Mouse (Mus musculus) heart, adult 2 months (tissue): ENCODE results near the gene Med27.

ENCODE experiments used
- CTCF ChIP-seq: fragments of 200-600 bp; IDR thresholded peaks from 2 replicates; pipeline ENCODE4 v1.8.1; 2022; ENCODE audit warnings: antibody characterized with exemption, mild to moderate bottlenecking, moderate library complexity
- EP300 ChIP-seq: fragments of 200-500 bp; IDR thresholded peaks from 2 replicates; pipeline ENCODE4 v1.6.1; 2011; ENCODE audit warnings: low read depth, low read length, control low read depth; ENCODE audit not compliant: insufficient read depth

GRCm38 (mm10) chr2:29402550-29403076 lies 56.0 kb downstream of the Med27 start:
- no peak for TF ChIP-seq CTCF
- no peak for TF ChIP-seq EP300
